Mouse (Mus musculus) liver, postnatal 0 days (tissue): ENCODE data around the gene Gfpt1.

Source experiments
- CTCF ChIP-seq: sonication (generic); IDR thresholded peaks from 2 replicates; pipeline ENCODE4 v1.5.1; 2016; ENCODE audit warnings: antibody characterized with exemption, low read depth
- EP300 ChIP-seq: IDR thresholded peaks from 2 replicates; pipeline ENCODE4 v1.6.1; 2016; ENCODE audit warnings: antibody characterized with exemption, low read depth, mild to moderate bottlenecking

DNA sequence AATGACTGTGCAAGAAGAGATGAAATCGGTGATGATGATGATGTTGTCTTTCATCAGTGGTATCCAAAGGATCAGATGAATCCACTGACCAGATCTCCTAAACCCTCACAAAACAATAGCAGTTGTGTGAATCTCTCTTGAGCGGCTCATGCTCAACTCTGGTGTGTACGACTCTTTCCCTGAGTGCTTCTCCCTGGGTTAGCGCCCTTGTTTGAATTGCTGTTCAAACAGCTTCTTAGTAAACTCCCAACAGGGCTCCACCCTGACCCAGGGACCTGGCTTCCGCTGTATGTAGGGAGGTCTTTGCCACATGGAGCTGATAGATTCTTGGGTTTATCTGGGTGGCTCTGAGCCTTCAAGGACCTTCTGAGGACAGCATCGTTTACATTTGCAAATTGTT, 80.8 kb downstream of the Gfpt1 start:
- TF ChIP-seq CTCF (no peak), EP300 (no peak)
